Mouse (Mus musculus) spleen, adult 2 months (tissue): ENCODE results near the gene Gm42791.

Experiments used
- CTCF ChIP-seq: fragments of 200-500 bp; IDR thresholded peaks from 2 replicates; pipeline ENCODE4 v1.5.1; 2011; ENCODE audit warnings: mild to moderate bottlenecking, inconsistent platforms; ENCODE audit not compliant: insufficient read depth, insufficient read length, insufficient replicate concordance; ENCODE audit errors: extremely low read depth
- POLR2A ChIP-seq: fragments of 200-500 bp; IDR thresholded peaks from 2 replicates; pipeline ENCODE4 v1.6.1; 2011; ENCODE audit warnings: low read depth, low read length, inconsistent platforms

- no peak for TF ChIP-seq POLR2A
- no peak for TF ChIP-seq CTCF
These were observed 121.8 kb downstream of the Gm42791 start for GRCm38 (mm10) chr5:148873116-148873515.
